In genomic region chr17:50813580-50813979, GRCm38 (mm10) we compare ENCODE assay signal across 11 mouse cellular contexts.
A peak's percentile ranks its signal among the peaks of the same experiment; 100 is the strongest.
DNase-seq lines count a peak whose midpoint lies in the region.
"Had no signal": no experiment of that assay in that cellular context is flagged by ENCODE, and none has a peak within 500 bp of the region (broad histone marks: within the 10 kb centered on the region; RNA-seq: fewer than 3 reads in every experiment).

No protein-coding gene starts in this region.

- peak; percentile 39 to 67 for DNase-seq in adrenal gland, adult (ENCODE audit: inconsistent age in 2 of 2, low spot score in 1 of 2)
- DNase-seq in adrenal gland, postnatal 10 days: no peak
- peak; percentile 38 for DNase-seq in adrenal gland, postnatal 14 days
- DNase-seq in adrenal gland, postnatal 4 days (ENCODE audit: low spot score in 2 of 2): no peak
- DNase-seq in 3T3-L1 (ENCODE audit: low read depth, low spot score): peak; percentile 20
- DNase-seq in adrenal gland, postnatal 36 days: peak; percentile 35 to 46
- DNase-seq in layer of hippocampus, postnatal 25 days (ENCODE audit: extremely low spot score in 1 of 2, low spot score in 1 of 2): no peak
- DNase-seq: cerebellum, adult 11 months; cerebellum, adult 8-10 months; cerebellum, adult 9-11 months; cerebellum, postnatal 36 days had no signal

Comparison
In these comparisons a context has a peak if more than half of its experiments do, and no peak if none do; other contexts are left out.
1. DNase-seq: peak in adrenal gland, adult (2 of 2), adrenal gland, postnatal 14 days (single experiment), 3T3-L1 (single experiment) and adrenal gland, postnatal 36 days (2 of 2); none in adrenal gland, postnatal 10 days (single experiment), adrenal gland, postnatal 4 days (0 of 2) and layer of hippocampus, postnatal 25 days (0 of 2).